Mouse (Mus musculus) myocyte (in vitro differentiated cells): ENCODE results near the gene Rabac1. TPM values are rescaled to one million over a fixed set of nuclear protein-coding genes. Genes with fewer than 3 reads are reported as not detected.

ENCODE experiments used
- H3K27me3 ChIP-seq: one replicate; pipeline ENCODE4 v1.6.1; 2011; ENCODE audit not compliant: control insufficient read depth, insufficient read depth, insufficient read length
- H3K36me3 ChIP-seq: one replicate; pipeline ENCODE4 v1.6.1; 2011; ENCODE audit not compliant: control insufficient read depth, insufficient read depth
- H3K4me2 ChIP-seq: one replicate; pipeline ENCODE4 v1.6.1; 2011; ENCODE audit warnings: low read depth, control low read depth
- H3K4me3 ChIP-seq: one replicate; pipeline ENCODE4 v1.5.1; 2011; ENCODE audit warnings: mild to moderate bottlenecking, control low read depth, moderate library complexity
- H3K79me2 ChIP-seq: one replicate; pipeline ENCODE4 v1.6.1; 2011; ENCODE audit not compliant: control insufficient read depth, insufficient read depth
- H3ac ChIP-seq: one replicate; pipeline ENCODE4 v1.6.1; 2011; ENCODE audit not compliant: control insufficient read depth, insufficient read length
- CEBPB ChIP-seq: IDR thresholded peaks from 2 replicates; pipeline ENCODE4 v1.6.1; 2011; ENCODE audit warnings: mild to moderate bottlenecking, moderate library complexity; ENCODE audit not compliant: poor library complexity, insufficient read depth, severe bottlenecking
- E2F4 ChIP-seq: IDR thresholded peaks from one replicate; pipeline ENCODE4 v1.6.1; 2011; ENCODE audit warnings: mild to moderate bottlenecking, control low read depth, moderate library complexity; ENCODE audit not compliant: insufficient read depth
- MAX ChIP-seq: IDR thresholded peaks from one replicate; pipeline ENCODE4 v1.6.1; 2011; ENCODE audit warnings: low read depth, mild to moderate bottlenecking, control low read depth
- MYOD1 ChIP-seq, 3 experiments: IDR thresholded peaks; one replicate each; pipeline ENCODE4 v1.6.1; 2011; ENCODE audit warnings: control low read depth in 2 of 3, low read depth in 2 of 3, mild to moderate bottlenecking in 2 of 3, moderate library complexity in 1 of 3; ENCODE audit not compliant: insufficient read length in 2 of 3, control insufficient read depth in 1 of 3
- MYOG ChIP-seq, 3 experiments: IDR thresholded peaks; one replicate each; pipeline ENCODE4 v1.6.1; 2011; ENCODE audit warnings: control low read depth in 2 of 3, low read depth in 2 of 3, mild to moderate bottlenecking in 2 of 3; ENCODE audit not compliant: insufficient read length in 2 of 3, control insufficient read depth in 1 of 3, insufficient read depth in 1 of 3
- POLR2A ChIP-seq: IDR thresholded peaks from one replicate; pipeline ENCODE4 v1.6.1; 2011; ENCODE audit warnings: low read depth, mild to moderate bottlenecking, control low read depth, moderate library complexity; ENCODE audit not compliant: insufficient read length
- POLR2AphosphoS2 ChIP-seq: IDR thresholded peaks from one replicate; pipeline ENCODE4 v1.6.1; 2011; ENCODE audit warnings: low read depth, control low read depth; ENCODE audit not compliant: insufficient read length
- REST ChIP-seq: IDR thresholded peaks from one replicate; pipeline ENCODE4 v1.6.1; 2011; ENCODE audit warnings: mild to moderate bottlenecking, control low read depth, moderate library complexity; ENCODE audit not compliant: insufficient read depth, insufficient read length
- SRF ChIP-seq: IDR thresholded peaks from one replicate; pipeline ENCODE4 v1.6.1; 2011; ENCODE audit warnings: low read depth; ENCODE audit not compliant: control insufficient read depth, insufficient read length
- TCF12 ChIP-seq: IDR thresholded peaks from one replicate; pipeline ENCODE4 v1.6.1; 2011; ENCODE audit warnings: mild to moderate bottlenecking, control low read depth; ENCODE audit not compliant: poor library complexity, insufficient read depth, severe bottlenecking
- TCF3 ChIP-seq: IDR thresholded peaks from one replicate; pipeline ENCODE4 v1.6.1; 2011; ENCODE audit warnings: low read depth, control low read depth; ENCODE audit not compliant: insufficient read length
- USF1 ChIP-seq: IDR thresholded peaks from one replicate; pipeline ENCODE4 v1.6.1; 2011; ENCODE audit warnings: low read depth, mild to moderate bottlenecking, control low read depth, moderate library complexity
- polyA plus RNA-seq: library from polyadenylated mRNA; unstranded; fragments of >200 nt; fragmentation: generic; extraction: Trizol; gene quantifications from one replicate; pipeline ENCODE4 v1.2.1, GENCODE M21; 2012; ENCODE audit warnings: missing spikeins

Gene Rabac1
- polyA plus RNA-seq, 1 experiment = 309 TPM

DNA sequence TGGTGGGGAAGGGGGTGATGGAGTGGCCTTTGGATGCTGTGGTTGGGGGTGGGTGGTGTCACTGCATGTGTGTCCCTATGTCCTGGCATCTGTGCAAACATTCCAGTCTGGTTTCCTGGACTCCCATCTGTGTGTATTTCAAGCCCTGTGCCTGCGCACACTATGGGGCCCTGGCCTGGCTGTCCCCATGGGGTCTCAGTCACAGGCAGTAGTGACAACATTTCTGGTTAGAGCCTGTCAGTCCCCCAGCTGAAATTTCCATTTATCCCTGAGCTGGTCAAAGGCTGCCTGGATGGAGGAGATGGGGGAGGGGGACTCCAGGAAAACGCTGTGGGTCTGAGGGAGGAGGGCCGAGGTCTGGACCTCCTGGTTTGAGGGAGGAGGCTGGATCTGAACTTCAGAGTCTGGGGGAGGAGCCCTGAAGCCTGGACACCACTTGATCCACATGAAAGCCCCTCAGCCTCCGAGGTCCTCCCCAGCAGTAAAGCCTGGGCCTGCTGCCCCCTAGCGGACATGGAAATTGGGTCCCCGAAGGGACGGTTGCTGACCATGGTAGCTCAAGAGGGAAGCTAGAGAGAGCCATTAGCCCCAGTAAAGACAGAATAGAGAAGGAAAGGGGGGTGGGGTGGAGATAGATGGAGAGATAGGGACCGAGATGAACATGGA is 22.5 kb downstream of the Rabac1 start:
- Histone ChIP-seq H3K4me2 (no peak overlapping the region), H3ac (no peak overlapping the region), H3K79me2 (no peaks in the 10 kb centered on the region), H3K27me3 (peaks cover 98% of the 10 kb centered on the region), H3K36me3 (no peaks in the 10 kb centered on the region), H3K4me3 (no peak overlapping the region)
- TF ChIP-seq MYOD1 (IDR thresholded peaks at IDR 0.05; ENCODE audit: control insufficient read depth in 1 of 3, insufficient read length in 2 of 3, low read depth in 2 of 3) (no peak), REST (peak; percentile 68)

- H3K4me3 ChIP-seq = no peak overlapping the region
- TF ChIP-seq TCF12 = no peak
- TF ChIP-seq USF1 = no peak
- TF ChIP-seq E2F4 = no peak
- TF ChIP-seq POLR2A = no peak
- TF ChIP-seq REST = no peak
- TF ChIP-seq POLR2AphosphoS2 = no peak
- TF ChIP-seq MAX = no peak
- no peak for TF ChIP-seq CEBPB
- no peak for TF ChIP-seq MYOD1 (IDR thresholded peaks at IDR 0.05; ENCODE audit: control insufficient read depth in 1 of 3, insufficient read length in 2 of 3, low read depth in 2 of 3)
- no peak for TF ChIP-seq MYOG (IDR thresholded peaks at IDR 0.05; ENCODE audit: control insufficient read depth in 1 of 3, insufficient read depth in 1 of 3, insufficient read length in 2 of 3, low read depth in 2 of 3)
- no peak for TF ChIP-seq SRF
- no peak for TF ChIP-seq TCF3
These were observed 23.8 kb downstream of the Rabac1 start for GRCm38 (mm10) chr7:24948774-24949173.

GRCm38 (mm10) chr7:24947316-24948048 is 25.1 kb downstream of the Rabac1 start:
- Histone ChIP-seq H3ac (no peak overlapping the region), H3K79me2 (no peaks in the 10 kb centered on the region), H3K27me3 (peaks cover 100% of the 10 kb centered on the region), H3K36me3 (no peaks in the 10 kb centered on the region), H3K4me2 (no peak overlapping the region), H3K4me3 (no peak overlapping the region)
- TF ChIP-seq CEBPB = no peak
- no peak for TF ChIP-seq REST
- no peak for TF ChIP-seq TCF3
- no peak for TF ChIP-seq USF1
- no peak for TF ChIP-seq MYOG (IDR thresholded peaks at IDR 0.05; ENCODE audit: control insufficient read depth in 1 of 3, insufficient read depth in 1 of 3, insufficient read length in 2 of 3, low read depth in 2 of 3)
- TF ChIP-seq MAX = no peak
- TF ChIP-seq MYOD1 (IDR thresholded peaks at IDR 0.05; ENCODE audit: control insufficient read depth in 1 of 3, insufficient read length in 2 of 3, low read depth in 2 of 3) = no peak
- no peak for TF ChIP-seq POLR2AphosphoS2
- no peak for TF ChIP-seq TCF12
- TF ChIP-seq E2F4 = no peak
- no peak for TF ChIP-seq POLR2A
- TF ChIP-seq SRF = no peak

More at GRCm38 (mm10) chr7:24948774-24949173, 23.8 kb downstream of the Rabac1 start:
- Histone ChIP-seq H3K36me3 (no peaks in the 10 kb centered on the region), H3ac (no peak overlapping the region), H3K79me2 (no peaks in the 10 kb centered on the region), H3K27me3 (peaks cover 98% of the 10 kb centered on the region), H3K4me2 (no peak overlapping the region)

- TF ChIP-seq TCF3 = no peak
- no peak for TF ChIP-seq USF1
- no peak for TF ChIP-seq E2F4
- TF ChIP-seq MYOD1 (IDR thresholded peaks at IDR 0.05; ENCODE audit: control insufficient read depth in 1 of 3, insufficient read length in 2 of 3, low read depth in 2 of 3) = no peak
- TF ChIP-seq POLR2AphosphoS2 = no peak
- TF ChIP-seq MAX = no peak
- no peak for TF ChIP-seq POLR2A
- no peak for TF ChIP-seq CEBPB
- no peak for TF ChIP-seq REST
- TF ChIP-seq SRF = no peak
- no peak for TF ChIP-seq MYOG (IDR thresholded peaks at IDR 0.05; ENCODE audit: control insufficient read depth in 1 of 3, insufficient read depth in 1 of 3, insufficient read length in 2 of 3, low read depth in 2 of 3)
- no peak for TF ChIP-seq TCF12
- no peak within 1 kb of the TSS for H3K4me3 ChIP-seq
These were observed 28.1 kb downstream of the Rabac1 start, which contains the start of gene Gm4881 for GRCm38 (mm10) chr7:24944257-24944950. TSS of gene Gm4881 (minus strand) at chr7:24944494.

More at GRCm38 (mm10) chr7:24944257-24944950, 28.1 kb downstream of the Rabac1 start, which contains the start of gene Gm4881:
- no peak within 1 kb of the TSS for H3ac ChIP-seq
- no peaks in the 10 kb centered on the region for H3K36me3 ChIP-seq
- H3K4me2 ChIP-seq = no peak within 1 kb of the TSS
- peaks cover 94% of the 10 kb centered on the region for H3K27me3 ChIP-seq
- no peaks in the 10 kb centered on the region for H3K79me2 ChIP-seq
